Mouse (Mus musculus) ovary, postnatal 14 days (tissue): ENCODE measurements around the gene Zic1.

ENCODE experiments used
- DNase-seq: peaks from one replicate; pipeline ENCODE4 v3.0.0; 2022; ENCODE audit warnings: low spot score

Zic1 gene

DNA sequence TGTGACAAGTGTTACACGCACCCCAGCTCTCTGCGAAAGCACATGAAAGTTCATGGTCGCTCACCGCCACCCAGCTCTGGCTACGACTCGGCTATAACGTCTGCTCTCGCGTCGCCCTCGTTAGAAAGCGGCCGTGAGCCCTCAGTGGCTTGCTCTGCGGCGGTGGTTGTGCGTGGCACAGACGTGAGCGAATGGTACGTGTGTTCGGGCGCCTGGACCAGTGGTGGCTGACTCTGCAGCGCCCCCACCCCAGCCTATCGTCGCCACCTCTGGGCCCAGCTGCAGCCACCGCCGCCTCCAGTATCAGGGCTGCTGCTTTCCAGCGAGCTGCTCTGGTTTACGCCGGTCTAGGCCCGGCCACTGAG is 18.5 kb upstream of the Zic1 start:
- no peak for DNase-seq

DNA sequence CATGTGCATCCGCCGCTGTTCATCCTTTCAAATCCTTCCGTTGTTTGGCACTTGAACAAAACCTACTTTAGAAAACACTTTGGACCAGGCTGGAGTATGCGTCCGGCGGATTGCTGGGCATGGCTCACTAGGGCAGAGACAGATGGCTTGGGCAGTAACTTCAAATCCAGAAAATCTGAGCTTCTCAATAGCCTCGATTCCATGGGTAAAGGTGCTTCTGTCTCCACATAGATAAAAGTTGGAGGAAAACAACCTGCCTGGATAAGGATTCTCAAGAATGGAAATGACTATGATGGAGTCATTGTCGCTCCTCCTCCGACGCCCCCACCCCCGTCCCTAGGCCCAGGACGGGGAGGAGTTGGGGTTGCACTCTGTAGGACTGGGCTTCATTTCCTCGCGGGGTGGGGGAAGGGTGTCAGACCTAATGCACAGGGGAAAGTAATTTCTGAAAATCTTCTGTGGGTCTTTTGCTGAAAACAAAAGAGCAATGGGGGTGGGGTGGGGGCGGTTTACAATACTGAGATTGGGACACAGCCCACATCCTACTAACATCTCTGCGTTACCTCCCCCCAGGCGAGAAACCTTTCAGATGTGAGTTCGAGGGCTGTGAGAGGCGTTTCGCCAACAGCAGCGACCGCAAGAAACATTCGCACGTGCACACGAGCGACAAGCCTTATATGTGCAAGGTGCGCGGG is 18.0 kb upstream of the Zic1 start:
- DNase-seq = no peak

DNA sequence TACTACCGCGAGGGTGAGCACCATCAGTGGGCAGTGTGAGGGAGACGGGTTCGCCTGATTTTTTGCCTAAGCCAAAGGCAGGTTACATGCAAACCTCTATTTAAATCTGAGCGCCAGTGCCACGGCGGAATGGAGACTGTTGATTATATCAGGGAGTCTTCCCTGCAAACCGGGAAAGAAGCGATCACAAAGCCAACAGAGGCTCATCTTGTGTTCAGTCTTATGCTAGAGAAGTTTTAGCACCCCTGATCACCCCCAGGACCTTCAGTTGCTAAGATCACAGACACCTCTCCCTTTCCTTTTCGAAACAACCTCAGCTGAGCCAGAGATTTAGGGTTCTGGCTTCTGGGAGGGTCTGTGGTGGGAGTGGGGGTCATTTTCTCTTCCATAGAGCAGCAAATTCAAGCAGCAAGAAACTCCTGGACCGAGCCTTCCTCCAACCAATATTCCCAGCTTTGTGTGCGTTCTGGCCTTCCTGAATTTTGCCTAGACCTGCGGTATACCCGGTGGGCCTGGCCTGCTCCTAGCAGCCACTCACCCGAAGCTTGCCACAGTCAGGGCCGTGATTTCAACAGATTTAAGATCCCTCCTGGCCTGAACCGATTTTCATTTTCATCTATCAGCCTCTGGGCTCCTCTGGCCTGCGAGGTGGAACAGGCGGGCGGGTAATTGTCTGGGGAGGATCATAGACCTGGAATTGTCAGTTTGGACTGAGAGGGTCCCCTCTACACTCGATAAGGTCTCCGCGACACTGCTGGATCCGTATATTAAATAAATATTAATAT is 17.1 kb upstream of the Zic1 start:
- DNase-seq = no peak

DNA sequence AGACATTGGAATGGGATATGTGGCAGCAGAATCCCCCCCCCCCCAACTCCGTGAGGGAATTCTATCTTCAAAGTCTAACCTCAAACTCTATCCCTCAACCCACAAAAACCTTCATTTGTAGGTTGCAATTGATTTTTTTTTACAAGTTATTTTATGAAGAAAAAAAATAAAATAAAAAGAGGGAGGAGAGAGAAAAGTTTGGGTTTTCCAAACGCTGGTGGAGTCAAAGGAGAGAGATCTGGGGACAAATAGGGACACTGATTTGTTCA is 16.4 kb upstream of the Zic1 start:
- no peak for DNase-seq

DNA sequence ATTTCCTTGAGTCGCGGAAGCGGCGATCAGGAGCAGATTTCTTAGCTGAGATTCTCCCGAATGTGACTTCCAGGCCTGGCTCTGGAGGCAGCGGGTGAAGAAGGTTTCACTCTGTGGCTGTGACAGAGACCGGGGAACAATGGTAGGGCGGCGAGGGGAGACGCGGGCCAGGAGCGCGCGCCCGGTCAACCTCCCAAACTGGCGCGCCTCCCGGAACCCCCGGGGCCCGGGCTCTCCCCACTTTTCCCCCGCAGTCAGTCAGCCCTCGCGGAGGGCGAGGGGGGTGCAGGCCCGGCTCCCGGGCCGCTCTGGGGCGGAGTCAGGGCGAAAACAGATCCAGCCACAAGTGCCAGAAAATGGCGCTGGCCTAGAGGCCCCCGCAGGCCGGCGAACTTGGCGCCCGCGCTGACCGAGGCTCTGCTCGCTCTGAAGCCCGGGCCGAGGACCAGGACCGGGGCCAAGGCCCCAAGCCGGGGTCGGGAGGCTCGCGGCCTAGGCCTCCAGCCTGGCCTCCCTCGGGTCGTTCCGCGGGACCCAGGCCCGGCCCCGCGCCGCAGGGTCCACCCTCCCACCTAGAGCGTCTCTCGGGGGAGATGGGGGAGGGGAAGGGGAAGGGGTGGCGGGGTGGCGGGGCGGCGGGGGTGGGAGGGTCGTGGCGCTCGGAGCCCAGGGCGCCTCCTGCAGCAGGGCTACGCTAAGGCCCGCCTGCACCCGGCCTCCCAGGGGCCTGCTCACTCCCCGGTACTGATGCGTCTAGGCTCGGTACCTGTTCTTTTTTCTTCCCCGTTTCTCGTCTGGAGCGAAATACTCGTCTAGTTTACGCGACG is 15.9 kb upstream of the Zic1 start:
- no peak for DNase-seq

DNA sequence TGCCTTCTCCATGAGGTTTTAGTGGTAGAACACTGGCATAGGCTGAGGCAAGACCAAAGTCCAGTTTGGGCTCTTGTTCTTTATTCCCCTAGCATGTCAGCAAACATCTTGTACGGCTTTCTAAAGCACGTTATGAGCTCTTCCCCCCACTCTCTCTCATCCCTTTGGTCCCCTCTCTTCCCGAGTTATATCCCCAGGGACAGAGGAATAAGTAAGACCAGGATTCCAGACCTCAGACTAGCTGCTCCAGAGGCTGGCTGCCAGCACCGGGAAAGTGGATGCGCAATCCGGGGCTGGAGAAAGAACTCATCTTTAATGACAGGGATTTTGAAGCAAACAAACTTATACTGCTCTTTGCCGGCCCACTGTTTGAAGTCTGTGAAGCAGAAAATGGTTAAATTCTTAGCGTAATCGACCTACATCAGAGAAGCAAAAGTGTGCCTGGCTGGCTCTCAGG is 14.9 kb upstream of the Zic1 start:
- DNase-seq = no peak

DNA sequence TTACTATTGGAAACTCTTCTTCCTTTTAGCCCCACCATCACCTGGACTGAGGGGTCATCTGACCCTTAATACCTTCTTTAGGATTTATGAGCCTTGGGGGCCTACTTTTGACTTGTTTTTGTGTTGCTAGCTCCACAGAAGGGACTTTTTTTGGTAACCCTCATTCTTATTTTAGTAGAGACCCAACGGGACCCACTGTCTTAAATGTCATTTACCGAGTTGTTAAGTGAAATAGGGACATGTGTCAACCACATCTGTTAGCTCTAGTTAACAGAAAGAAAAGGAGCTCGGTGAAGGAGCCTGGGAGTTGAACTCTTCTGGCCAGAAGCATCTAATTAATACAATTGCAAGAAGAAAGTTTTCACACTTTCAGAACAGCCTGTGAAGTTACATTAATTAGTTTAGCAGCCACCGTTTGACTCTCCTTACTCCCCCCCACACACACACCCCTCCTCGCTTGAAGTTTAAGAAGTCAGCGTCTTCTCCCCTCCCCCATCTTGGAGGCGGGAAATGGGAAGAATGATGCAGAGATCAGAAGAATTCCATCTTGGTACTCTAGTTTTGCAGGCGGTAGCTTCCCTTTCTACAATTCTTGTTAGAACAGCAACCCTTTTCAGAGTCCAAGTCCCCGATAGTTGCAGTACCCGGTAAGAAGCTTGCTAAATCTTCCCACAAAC is 14.3 kb upstream of the Zic1 start:
- no peak for DNase-seq

DNA sequence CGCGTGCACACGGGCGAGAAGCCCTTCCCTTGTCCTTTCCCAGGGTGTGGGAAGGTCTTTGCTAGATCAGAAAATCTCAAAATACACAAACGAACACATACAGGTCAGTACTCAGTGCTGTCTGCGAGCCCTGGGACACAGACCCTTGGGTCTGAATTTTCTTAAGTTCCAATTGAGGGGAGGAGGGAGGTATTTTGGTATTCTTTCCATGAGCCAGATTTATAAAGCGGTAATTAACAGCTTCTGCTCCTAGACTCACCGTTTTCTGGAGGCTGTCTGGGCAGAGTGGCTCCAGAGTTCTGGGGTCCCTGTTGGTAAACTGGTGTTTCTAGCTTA is 13.7 kb upstream of the Zic1 start:
- DNase-seq = no peak

DNA sequence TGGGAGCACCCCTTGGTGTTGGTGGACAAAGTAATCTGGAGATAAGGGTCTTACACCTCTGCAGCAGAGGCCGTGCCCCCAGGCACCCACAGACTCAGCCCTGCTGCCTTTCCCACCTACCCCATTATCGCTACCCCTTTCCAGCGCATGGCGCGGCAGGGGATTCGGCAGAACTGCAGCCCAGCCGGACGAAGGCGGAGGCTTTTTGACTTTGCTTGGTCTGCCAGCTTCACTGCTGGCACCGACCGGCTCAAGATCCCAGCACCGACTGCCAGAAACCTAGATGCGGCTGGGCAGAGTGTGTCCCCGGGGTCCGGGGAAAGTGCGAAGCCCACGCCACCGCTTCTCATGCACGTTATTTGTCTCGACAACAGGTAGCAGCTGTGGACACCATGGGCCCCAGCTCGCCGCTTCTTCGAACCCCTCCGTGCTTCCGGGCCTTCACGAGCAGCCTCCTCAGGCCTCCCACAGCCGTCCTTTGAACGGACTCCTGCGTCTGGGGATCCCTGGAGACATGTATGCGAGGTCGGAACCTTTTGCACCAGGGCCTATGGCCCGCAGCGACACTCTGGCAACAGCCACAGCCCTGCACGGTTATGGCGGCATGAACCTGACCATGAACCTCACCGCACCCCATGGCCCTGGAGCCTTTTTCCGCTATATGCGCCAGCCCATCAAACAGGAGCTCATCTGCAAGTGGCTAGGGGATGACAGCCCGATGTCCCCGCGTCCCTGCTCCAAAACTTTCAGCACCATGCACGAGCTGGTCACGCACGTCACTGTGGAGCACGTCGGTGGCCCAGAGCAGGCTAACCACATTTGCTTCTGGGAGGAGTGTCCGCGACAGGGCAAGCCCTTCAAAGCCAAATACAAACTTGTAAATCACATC is 13.0 kb upstream of the Zic1 start:
- DNase-seq = no peak

DNA sequence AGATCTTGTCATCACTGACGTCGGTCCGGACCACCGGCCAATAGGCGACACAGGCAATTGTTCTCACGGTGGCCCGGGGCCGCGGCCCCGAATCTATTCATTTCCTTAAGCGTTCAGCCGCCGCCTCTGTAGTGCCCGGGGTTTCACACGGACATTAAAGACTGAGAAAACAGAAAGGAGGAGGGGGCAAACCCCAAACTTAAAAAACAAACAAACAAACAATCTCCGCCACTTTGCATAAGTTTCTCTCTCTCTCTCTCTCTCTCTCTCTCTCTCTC is 12.2 kb upstream of the Zic1 start:
- no peak for DNase-seq

DNA sequence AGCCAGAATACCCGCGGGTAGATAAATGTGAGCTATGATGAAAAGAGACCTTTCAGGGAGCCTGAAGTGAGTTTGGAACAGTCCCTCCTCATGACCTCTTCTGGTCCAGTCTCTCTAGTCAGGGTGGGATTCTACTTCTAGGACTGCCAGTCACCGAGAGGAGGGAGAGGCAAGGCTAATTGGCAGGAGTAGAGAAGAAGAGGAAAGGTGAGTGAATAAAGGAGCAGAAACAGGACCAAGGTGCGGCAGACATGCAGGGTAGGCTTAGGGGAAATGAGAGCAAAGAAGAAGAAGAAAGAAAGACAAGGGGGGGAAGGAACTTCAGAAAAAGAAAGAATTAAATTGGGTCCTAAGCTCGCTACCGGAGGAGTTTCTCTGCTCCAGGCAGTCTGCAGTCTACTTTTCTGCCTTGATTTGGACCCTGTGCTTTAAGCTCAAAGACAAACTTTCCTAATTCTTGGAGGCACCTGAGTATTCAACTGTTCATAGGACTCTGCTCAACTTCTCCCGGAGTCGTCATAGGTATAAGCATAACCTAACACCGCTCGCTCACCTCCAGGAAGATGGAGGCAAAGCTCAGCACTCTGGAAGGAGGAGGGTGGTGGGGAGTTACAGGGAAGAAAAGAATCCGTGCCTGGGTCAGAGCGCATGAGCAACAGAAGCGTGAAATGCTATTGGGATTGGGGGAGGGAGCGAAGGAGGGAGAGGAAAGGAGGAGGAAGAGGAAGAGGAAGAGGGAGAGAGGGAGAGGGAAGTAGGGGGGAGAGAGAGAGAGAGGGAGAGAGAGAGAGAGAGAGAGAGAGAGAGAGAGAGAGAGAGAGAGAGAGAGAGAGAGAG is 11.6 kb upstream of the Zic1 start:
- no peak for DNase-seq

DNA sequence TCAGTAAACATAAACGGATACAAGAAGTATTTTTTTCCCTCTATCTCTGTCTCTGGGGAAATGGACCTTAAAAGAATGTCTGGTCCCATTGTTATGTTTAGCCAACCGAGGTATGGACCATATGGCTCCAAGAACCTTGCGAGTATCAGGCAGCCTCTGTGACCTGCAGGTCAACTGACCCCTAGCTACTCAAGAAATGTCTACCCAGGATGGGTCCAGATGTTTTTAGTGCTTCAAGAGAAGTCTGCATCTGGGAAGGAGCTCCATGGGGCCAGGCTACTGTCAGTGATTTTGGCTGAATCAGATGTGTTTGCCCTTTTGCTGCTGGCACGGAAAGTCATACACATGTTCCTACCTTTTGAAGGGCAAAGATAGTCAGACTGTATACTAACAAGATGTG is 9.1 kb upstream of the Zic1 start:
- DNase-seq = no peak

DNA sequence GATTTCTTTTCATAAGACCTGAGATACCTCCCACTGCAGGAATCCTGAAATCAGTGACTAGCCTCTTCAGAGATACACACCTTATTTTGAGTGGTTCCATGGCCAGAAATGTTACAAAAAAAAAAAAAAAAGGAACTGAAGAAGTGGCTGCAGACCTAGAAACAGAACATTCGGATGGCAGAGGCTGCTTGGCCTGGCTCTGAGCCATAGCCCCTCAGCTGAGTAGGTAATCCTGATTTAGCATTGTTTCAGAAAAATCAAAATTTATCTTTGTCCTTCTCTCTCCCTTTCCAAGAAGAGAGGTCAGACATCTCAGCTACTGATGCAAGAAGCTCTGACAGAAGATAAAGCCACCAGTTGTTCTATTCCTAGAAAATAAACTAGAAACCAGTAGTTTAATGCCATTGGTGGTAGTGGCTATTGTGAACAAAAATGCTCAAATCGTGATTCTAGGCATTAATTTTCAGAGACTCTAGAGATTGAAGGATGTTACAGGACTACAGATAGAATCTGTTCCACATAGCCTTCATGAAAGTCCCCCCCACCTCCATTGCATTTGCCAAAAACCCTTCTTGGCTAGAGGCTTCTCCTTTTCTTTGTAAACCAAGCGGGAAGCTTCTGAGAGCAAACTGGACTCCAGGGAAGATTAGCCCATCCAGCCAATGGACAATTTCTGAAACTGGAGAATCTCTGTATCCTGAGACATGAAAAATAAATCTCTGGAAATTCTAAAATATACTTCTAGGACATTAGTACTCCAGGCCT is 8.4 kb upstream of the Zic1 start:
- no peak for DNase-seq

DNA sequence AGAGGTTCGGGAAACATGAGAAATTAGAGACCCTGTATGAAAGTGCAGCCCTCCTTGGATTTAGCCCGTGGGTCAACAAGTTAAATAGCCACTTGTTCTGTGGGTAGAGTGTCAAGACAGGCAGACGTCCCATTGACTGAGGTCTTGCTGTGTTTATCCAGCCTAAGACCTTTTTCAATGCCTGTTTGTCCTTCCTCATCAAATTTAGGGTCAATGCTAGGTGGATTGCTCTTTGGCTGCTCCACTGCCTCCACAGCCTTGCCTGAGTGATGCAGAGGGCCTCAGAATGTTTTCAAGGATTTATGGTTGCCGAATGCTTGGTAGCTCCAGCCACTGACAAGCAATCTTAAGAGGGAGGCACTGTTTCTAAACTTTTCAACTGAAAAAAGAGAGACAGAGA is 6.0 kb upstream of the Zic1 start:
- DNase-seq = no peak

DNA sequence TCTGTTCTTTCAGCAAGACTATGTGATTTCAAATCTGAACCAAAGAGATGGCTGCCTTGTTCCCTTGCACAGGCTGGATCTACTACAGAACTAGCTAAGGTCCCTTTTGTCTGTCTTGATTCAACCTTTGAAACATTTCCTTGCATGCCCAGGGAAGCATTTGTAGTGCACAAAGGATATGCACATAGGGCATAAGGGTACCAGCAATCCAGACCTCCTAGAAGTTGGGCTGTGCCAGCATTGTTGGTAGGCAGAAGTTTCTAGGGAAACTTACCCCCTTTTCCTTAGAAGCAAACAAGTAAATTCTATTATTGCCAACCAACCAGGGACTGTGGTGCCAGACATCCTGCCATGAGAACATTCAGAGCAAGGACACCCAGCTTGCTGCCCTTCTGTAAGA is 5.4 kb upstream of the Zic1 start:
- DNase-seq = no peak

DNA sequence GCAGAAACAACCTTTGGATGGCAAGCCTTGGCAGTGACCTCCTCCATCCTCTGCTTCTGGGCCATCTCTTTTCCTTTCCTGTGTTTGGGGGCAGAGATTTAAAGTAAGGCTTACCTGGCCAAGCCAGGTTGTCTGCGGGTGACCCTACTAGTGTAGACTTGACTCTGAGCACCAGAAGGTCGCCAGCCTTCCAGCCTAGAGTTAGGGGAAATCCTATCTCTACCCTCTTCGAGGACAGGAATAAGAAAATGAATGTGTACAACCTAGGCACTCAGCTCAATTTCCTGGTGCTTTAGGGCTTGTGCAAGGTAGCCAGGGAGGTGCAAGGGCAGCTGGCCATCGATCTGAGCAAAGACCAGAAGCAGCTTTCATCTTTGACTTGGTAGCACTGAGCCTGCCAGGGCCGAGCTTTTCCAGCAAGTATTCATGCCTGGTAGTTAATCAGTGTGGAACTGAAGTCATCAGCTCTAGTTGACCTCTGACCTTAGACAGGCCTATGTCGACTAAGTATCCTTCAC is 4.6 kb upstream of the Zic1 start:
- DNase-seq = no peak

DNA sequence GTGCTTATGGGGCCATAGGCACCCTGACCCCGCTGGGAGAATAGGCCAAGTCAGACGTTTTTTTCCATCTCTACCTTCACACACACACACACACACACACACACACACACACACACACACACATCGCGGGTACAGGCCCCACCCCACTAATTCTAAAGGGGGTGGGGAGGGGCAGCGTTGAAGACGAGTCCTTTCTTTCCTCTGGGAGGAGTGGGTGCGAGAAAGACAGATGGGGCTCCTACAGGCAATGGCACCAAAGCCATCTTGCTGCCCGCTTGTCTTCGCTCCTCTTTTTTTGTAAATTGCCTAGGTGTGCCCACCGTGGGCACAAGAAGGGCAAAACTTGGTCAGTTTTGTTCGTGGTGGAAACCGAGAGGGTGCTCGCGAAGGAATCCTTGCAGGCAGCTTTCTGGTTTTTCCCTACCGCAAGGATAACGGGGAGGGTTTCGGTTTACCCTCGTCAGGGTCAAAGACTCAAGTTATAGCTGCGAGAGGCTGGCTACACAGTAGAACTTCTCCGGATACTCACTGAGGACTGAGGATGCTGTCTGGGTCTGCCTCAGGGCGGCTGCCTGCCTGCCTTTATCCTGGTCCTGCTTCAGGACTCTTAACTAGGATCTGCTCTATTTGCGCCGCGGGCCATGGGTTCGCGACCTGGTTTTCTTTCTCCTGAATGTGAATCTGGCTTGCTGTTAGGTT is 3.8 kb upstream of the Zic1 start:
- no peak for DNase-seq

DNA sequence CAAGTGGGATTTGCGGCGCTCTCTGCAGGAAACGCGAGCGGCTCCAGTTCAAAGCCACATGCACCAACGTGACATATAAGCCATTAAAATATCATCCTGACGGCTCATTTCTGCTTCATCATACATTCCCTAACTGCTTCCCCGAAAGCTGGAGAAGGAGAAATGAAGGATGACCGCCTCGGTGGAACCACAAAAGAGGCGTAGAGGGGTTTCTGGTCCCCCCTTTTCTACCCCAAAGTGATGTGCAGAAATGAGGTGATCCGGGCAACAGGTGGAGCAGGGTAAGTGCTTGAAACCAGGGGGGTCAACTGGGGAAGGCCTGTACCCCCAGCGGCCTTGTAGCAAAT is 3.3 kb upstream of the Zic1 start:
- DNase-seq = no peak

DNA sequence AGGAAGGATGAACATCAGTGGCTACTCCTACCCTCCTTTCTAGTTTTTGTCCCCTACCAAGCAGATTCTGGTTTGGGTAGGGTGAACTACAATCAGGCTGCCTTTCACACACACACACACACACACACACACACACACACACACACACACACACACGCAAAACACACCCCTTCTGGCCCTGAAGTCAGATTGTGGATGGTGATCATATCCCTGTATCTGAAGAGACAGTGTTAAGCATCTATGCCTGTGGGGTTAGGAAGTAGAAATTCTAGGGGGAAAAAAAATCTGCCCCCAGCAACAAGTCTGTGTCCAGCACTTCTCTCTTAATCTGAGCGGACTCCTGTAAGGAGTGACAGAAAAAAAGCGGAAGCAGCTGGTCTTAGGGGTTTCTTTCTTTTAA is 2.5 kb upstream of the Zic1 start:
- DNase-seq = no peak
